Mouse (Mus musculus) erythroblast, adult 5-6 weeks (primary cell): Measurements from ENCODE around the gene Ddx39. TPM values are rescaled to one million over a fixed set of nuclear protein-coding genes. Genes with fewer than 3 reads are reported as not detected.

Experiments
- ATAC-seq: replicated peaks from 2 replicates; pipeline ENCODE4 v1.8.0; 2016; ENCODE audit warnings: moderate number of reproducible peaks, mild to moderate bottlenecking, moderate TSS enrichment, inconsistent platforms; ENCODE audit not compliant: poor library complexity, low FRiP score, severe bottlenecking
- total RNA-seq, 2 experiments: library from RNA; stranded (forward) in 1 of 2; stranded (reverse) in 1 of 2; fragments of 150-400 nt in 1 of 2; fragments of 200-764, 138-1000 nt in 1 of 2; gene quantifications; 2 replicates each; pipeline versions ENCODE4 v1.2.3 to v1.2.4; 2015 to 2017; ENCODE audit warnings: low replicate concordance in 2 of 2

Gene Ddx39
- total RNA-seq (2015; ENCODE audit: low replicate concordance) (20.1 and 40.0 TPM in 2 replicates), total RNA-seq (2017; ENCODE audit: low replicate concordance) (36.5 and 37.3 TPM in 2 replicates)

- ATAC-seq = peak; percentile 96
These were observed at the start of gene Ddx39 for GRCm38 (mm10) chr8:83715031-83715690. Ddx39 (plus strand) TSS chr8:83715177.

DNA sequence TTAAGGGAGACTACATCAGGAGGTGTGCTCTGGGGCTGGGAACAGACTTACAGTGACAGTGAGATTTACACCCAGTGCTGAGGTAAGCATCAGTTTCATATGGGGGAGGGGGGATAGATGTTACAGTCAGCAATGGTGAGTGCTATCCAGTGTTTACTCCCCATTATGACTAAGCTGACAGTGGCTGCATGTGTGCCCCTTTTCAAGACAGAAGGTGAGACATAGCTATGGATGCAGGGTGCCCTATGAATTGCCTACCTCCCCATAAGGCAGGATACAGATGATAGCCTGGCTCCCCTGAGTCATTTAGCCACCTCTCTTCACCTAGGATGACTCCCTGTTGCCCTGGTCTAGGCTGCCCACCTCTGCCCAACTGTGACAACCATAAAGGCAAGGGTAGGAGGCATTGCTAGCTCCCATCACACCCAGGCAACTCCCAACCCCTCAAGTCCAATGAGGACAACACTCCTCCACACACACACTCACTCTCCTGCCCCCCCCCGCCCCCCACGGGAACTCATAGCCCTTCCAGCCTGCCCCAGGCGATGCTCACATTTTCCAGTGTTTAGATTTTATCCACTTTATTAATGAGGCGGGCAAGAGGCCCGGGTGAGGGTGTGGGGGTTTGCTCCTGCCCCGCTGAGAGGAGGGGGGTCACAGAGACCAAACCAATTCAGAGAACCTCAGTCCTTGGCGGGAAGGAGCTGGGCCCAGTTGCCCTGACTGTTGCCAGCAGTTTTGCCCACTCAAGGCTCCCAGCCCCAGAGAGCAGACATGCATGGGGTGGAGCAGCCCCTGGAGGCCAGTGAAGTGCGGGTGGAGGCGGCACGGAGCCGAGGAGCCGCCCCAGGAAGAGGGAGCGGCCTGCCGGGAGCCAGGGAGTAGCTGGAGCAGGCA lies 48.8 kb upstream of the Ddx39 start, which contains the start of gene Ptger1:
Gene Ptger1 (plus strand): TSS at position 710 of the 897 bp plus-strand sequence.
- no peak for ATAC-seq

DNA sequence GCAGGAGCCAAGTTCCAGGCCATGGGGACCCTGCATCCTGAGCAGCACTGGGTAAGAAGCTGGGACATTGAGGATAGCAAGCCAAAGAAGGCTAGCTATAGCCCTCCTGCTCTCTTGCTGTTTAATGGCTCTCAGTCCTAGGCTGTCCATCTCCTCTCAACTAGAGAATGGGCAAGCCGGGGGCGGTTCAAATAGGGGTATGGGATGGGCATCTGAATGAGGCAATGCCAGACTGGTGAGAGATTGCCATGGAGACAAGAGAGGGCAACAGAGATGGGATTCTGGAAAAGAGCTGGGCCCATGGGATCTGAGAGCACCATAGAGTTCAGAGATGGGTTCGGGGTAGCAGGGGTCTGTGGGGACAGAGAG lies 48.1 kb upstream of the Ddx39 start:
- no peak for ATAC-seq

GRCm38 (mm10) chr8:83667526-83667925 lies 47.5 kb upstream of the Ddx39 start:
- ATAC-seq = no peak

DNA sequence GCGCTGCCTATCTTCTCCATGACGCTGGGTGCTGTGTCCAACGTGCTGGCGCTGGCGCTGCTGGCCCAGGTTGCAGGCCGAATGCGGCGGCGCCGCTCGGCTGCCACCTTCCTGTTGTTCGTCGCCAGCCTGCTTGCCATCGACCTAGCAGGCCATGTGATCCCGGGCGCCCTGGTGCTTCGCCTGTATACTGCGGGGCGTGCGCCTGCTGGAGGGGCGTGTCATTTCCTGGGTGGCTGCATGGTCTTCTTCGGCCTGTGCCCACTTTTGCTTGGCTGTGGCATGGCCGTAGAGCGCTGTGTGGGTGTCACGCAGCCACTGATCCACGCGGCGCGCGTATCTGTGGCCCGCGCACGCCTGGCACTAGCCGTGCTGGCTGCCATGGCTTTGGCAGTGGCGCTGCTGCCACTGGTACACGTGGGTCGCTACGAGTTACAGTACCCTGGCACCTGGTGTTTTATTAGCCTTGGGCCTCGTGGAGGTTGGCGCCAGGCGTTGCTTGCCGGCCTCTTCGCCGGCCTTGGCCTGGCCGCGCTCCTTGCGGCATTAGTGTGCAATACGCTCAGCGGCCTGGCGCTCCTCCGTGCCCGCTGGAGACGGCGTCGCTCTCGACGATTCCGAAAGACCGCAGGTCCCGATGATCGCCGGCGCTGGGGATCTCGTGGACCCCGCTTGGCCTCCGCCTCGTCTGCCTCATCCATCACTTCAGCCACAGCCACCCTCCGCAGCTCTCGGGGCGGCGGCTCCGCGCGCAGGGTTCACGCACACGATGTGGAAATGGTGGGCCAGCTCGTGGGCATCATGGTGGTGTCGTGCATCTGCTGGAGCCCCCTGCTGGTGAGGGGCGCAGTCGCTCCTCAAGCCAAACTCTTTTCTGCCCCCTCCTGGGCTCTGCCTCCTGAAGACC lies 46.7 kb upstream of the Ddx39 start:
- 0 out of 2 replicates have a peak, but pooled peaks have one; percentile 29 for ATAC-seq

DNA sequence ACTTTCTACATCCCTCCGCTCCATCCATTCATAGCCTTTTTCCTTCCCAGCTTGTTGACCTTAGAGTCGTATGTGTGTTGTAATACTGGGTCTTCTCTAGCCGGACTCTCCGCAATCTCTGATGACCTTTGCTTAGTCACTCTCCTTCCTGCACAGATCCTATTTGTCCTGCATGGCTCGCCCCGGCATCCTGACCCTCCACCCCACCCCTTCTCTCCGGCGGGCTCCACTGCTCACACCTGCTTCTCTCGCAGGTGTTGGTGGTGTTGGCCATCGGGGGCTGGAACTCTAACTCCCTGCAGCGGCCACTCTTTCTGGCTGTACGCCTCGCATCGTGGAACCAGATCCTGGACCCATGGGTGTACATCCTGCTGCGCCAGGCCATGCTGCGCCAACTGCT lies 46.0 kb upstream of the Ddx39 start:
- ATAC-seq = no peak

DNA sequence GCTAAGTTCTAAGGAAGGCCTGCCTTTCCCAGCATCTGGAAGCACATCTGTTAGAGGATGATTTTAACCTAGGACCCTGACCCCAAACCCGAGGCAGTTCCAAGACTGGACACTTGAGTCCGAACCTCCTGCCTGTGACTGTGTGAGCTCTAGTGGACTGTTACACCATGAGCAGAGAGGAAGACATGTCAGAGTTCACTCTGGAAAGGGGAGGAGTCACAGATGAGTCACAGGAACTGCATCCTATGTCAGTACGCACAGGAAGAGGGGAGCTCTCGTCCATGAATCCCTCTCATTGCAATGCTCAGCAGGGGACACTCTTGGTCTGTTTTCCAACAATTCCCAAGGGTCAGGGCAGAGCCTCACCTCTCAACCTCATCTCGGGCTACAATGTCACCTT lies 42.0 kb upstream of the Ddx39 start:
- ATAC-seq = no peak

DNA sequence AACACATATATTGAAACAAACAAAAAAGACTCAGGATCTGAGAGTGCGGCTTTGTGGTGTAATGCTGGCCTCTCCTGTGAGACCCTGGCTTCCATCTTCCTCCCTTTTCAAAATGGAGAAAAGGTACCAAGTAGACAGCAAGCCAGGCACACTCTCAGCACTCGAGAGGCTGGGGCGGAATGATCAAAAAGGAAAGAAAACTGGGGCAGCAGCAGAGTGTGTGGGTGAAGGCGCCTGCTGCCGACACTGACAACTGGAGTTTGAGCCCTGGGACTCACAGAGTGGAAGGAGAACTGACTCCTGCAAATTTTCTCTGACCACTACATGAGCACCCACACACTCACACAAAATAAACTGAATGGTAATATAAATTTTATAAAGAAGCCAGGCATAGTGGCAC lies 40.5 kb upstream of the Ddx39 start:
- ATAC-seq = no peak

- no peak for ATAC-seq
These were observed 35.1 kb upstream of the Ddx39 start for GRCm38 (mm10) chr8:83679866-83680265.

GRCm38 (mm10) chr8:83680603-83681002 lies 34.4 kb upstream of the Ddx39 start:
- ATAC-seq = no peak

- ATAC-seq = no peak
These were observed 33.9 kb upstream of the Ddx39 start for GRCm38 (mm10) chr8:83681099-83681498.

- no peak for ATAC-seq
These were observed 30.5 kb upstream of the Ddx39 start for GRCm38 (mm10) chr8:83684517-83684916.

DNA sequence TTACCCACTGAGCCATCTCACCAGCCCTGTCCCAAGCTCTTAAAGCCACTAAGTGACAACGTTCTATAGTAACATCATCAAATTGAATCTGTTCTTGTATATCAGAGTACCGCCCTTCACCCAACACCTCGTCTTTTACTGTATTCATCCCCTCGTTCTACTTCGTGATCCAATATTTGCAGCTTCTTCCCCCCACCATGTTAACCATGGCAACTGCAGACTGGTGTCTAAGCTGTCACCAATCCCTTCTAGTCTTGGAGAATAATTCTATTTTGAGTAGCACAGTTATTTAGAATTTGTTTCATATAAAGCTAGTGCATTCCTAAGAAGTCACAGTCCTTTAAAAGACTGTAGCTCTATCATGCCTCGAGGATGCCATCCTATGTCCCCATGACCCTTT lies 25.7 kb upstream of the Ddx39 start:
- ATAC-seq = no peak

- ATAC-seq = no peak
These were observed 21.3 kb upstream of the Ddx39 start for GRCm38 (mm10) chr8:83693609-83694236.

DNA sequence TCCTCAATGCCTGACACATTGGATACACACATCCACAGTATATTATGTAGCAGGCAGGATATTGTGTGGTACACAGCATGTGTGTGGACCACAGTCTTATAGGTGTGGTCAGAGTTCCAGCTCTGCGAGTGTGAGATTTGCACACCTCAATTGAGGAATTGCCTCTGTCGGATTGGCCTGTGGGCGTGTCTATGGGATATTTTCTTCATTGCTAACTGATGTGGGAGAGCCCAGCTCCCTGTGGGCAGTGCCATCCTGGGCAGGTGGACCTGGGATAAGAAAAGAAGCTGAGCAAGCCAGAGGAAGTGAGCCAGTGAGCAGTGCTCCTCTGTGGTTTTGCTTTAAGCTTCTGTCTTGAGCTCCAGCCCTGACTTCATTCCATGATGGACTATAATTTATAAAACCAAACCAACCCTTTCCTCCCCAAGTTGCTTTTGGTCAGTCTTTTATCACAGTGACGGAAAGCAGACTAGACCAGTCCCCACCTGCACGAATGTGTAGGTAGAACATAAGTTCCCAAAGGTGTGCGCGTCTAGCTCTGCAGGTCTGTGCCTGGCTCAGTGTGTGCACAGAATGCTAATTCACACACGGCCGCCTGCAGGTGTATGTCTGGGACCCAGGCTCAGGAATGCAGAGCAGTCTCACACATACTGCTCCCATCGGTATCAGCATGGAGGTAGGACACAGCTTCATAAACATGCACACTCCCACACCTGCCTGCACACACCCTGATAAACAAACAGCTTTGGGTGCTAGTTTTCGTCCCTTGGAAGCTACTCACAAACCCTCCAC lies 20.4 kb upstream of the Ddx39 start:
- ATAC-seq = no peak

- ATAC-seq = no peak
These were observed 19.4 kb upstream of the Ddx39 start for GRCm38 (mm10) chr8:83695351-83696106.

DNA sequence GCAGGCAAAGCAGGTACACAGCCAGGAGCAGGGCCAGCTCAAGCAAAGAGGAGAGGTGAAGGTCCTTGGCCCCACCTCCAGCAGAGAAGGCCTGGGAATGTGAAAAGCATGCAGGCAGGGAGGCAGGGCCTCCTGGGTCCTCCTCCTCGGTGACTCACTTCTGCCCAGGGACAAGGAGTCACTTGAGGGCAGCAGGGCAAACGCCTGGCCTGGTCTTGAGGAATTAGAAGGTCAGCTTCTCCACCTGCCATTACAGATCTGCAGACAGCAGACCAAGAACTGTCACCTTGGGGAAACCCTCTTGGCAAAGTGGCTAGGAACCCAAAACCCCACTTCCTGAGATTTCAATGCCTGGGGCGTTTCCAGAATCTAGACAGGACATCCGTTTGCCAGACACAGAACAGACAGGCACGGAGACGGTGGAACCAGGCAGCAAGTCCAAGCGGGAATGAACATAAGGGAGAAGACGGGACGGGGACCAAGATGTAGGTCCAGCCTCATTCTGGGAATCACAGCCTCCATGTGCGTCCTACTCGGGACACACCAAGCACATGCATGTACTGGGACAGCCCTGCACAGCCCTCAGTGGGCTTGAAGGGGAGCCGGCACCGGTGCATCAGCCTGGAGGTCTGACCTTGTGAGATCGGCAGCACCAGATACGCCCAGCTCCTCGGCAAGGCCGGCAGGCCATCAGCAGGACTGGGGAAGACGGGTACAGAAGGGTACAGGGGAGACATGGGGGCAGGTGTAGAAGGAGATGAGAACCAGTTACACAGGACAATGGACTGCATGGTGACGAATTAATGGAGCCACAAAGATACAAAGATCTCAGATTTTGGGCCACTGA lies 17.4 kb upstream of the Ddx39 start:
- ATAC-seq = no peak
